26 mouse cellular contexts compared by ENCODE assay signal in the genomic region with DNA sequence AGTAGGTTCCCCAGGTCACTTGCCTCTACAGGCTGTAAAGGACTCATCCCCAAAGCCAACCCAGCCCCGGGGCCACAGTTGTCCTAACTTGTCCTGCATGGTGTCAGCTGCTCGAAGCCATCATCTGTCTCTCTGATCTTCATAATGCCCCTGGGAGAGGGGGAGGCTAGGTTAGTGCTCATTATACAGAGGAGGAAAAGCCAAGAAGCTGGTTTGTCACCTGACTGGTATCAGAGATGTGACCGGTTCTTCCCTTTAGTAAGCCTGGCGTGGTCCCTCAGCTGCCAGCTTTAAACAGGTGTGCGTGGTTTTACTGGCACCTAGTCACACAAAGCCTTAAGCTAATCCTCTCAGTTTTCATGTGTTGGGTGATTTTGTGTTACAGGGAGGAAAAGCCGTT. TPM values are rescaled to one million over a fixed set of nuclear protein-coding genes. Genes with fewer than 3 reads are reported as not detected.
DNase-seq lines count a peak whose midpoint lies in the region; ATAC-seq lines count a peak whose summit lies in the region.
"Had no signal": no experiment of that assay in that cellular context is flagged by ENCODE, and none has a peak within 500 bp of the region (broad histone marks: within the 10 kb centered on the region; RNA-seq: fewer than 3 reads in every experiment).

No protein-coding gene starts in this region.

- H3K36me3 ChIP-seq in embryonic facial prominence, embryonic 14.5 days (ENCODE audit: control insufficient read depth, insufficient read depth, low read length): peaks cover 32% of the 10 kb centered on the region
- H3K36me3 ChIP-seq in embryonic facial prominence, embryonic 10.5 days (replicated peaks): peaks cover 88% of the 10 kb centered on the region
- H3K36me3 ChIP-seq in midbrain, embryonic 11.5 days (ENCODE audit: control insufficient read depth, insufficient read depth, low read length): peaks cover 5% of the 10 kb centered on the region; the same call in 1 of the 2 replicates
- peaks cover 47% of the 10 kb centered on the region for H3K36me3 ChIP-seq in midbrain, embryonic 14.5 days (ENCODE audit: control insufficient read depth, insufficient read depth, low read length)
- H3K36me3 ChIP-seq: G1E; intestine, embryonic 15.5 days had no signal

- no peak overlapping the region for H3K27ac ChIP-seq in embryonic facial prominence, embryonic 14.5 days (replicated peaks; ENCODE audit: low read depth, low read length)
- H3K27ac ChIP-seq in embryonic facial prominence, embryonic 10.5 days (replicated peaks): no peak overlapping the region
- H3K27ac ChIP-seq in midbrain, embryonic 11.5 days (ENCODE audit: low read depth, low read length): no peak overlapping the region
- H3K27ac ChIP-seq in midbrain, embryonic 14.5 days (replicated peaks; ENCODE audit: low read depth, low read length): no peak overlapping the region
- H3K27ac ChIP-seq: embryonic facial prominence, embryonic 13.5 days; heart, adult 2 months; heart, embryonic 10.5 days; hindbrain, embryonic 10.5 days; hindbrain, embryonic 13.5 days; intestine, embryonic 15.5 days had no signal

- no peak overlapping the region for H3K4me3 ChIP-seq in embryonic facial prominence, embryonic 14.5 days (ENCODE audit: low read depth, low read length)
- no peak overlapping the region for H3K4me3 ChIP-seq in embryonic facial prominence, embryonic 10.5 days
- H3K4me3 ChIP-seq in midbrain, embryonic 11.5 days (ENCODE audit: low read depth, low read length): no peak overlapping the region
- H3K4me3 ChIP-seq in midbrain, embryonic 14.5 days (replicated peaks; ENCODE audit: low read depth, low read length): no peak overlapping the region
- H3K4me3 ChIP-seq: embryonic facial prominence, embryonic 13.5 days; heart, adult 2 months; heart, embryonic 10.5 days; hindbrain, embryonic 10.5 days; hindbrain, embryonic 13.5 days; intestine, embryonic 15.5 days had no signal

- H3K9ac ChIP-seq in embryonic facial prominence, embryonic 14.5 days (ENCODE audit: low read depth, low read length): no peak overlapping the region
- no peak overlapping the region for H3K9ac ChIP-seq in midbrain, embryonic 11.5 days (ENCODE audit: low read length)
- H3K9ac ChIP-seq in midbrain, embryonic 14.5 days (replicated peaks; ENCODE audit: low read length): no peak overlapping the region
- H3K9ac ChIP-seq: embryonic facial prominence, embryonic 13.5 days; forebrain, postnatal 0 days; hindbrain, embryonic 13.5 days; intestine, embryonic 15.5 days had no signal

- no peak overlapping the region for H3K4me2 ChIP-seq in embryonic facial prominence, embryonic 14.5 days (ENCODE audit: low read depth, low read length)
- H3K4me2 ChIP-seq in midbrain, embryonic 11.5 days: no peak overlapping the region
- H3K4me2 ChIP-seq in midbrain, embryonic 14.5 days (ENCODE audit: low read length): no peak overlapping the region
- H3K4me2 ChIP-seq: embryonic facial prominence, embryonic 13.5 days; hindbrain, embryonic 13.5 days; intestine, embryonic 15.5 days had no signal

- intact Hi-C loops in heart, postnatal 10 days (cut with DNase I): no loop called here

- no peaks in the 10 kb centered on the region for H3K4me1 ChIP-seq in embryonic facial prominence, embryonic 14.5 days (ENCODE audit: control insufficient read depth, insufficient read depth, low read length)
- peaks cover 7% of the 10 kb centered on the region; the same call in 1 of the 2 replicates for H3K4me1 ChIP-seq in embryonic facial prominence, embryonic 10.5 days
- H3K4me1 ChIP-seq in midbrain, embryonic 11.5 days (ENCODE audit: control insufficient read depth, insufficient read depth, low read length): no peaks in the 10 kb centered on the region
- no peaks in the 10 kb centered on the region for H3K4me1 ChIP-seq in midbrain, embryonic 14.5 days (ENCODE audit: control insufficient read depth, insufficient read depth, low read length)
- H3K4me1 ChIP-seq: embryonic facial prominence, embryonic 13.5 days had no signal

- H3K27me3 ChIP-seq in embryonic facial prominence, embryonic 14.5 days (replicated peaks; ENCODE audit: control insufficient read depth, insufficient read depth, low read length): no peaks in the 10 kb centered on the region
- no peaks in the 10 kb centered on the region for H3K27me3 ChIP-seq in embryonic facial prominence, embryonic 10.5 days (replicated peaks; ENCODE audit: low read depth, poor library complexity, severe bottlenecking)
- H3K27me3 ChIP-seq in midbrain, embryonic 11.5 days (ENCODE audit: control insufficient read depth, insufficient read depth, low read length): no peaks in the 10 kb centered on the region
- H3K27me3 ChIP-seq in midbrain, embryonic 14.5 days (ENCODE audit: control insufficient read depth, insufficient read depth, low read length): no peaks in the 10 kb centered on the region
- H3K27me3 ChIP-seq: CH12.LX; embryonic facial prominence, embryonic 13.5 days; hindbrain, embryonic 13.5 days; intestine, embryonic 15.5 days had no signal

- DNase-seq in embryonic facial prominence, embryonic 14.5 days (ENCODE audit: low spot score): peak; percentile 60
- DNase-seq in embryonic facial prominence, embryonic 10.5 days (ENCODE audit: low spot score): no peak
- peak; percentile 2 for DNase-seq in midbrain, embryonic 11.5 days (ENCODE audit: low spot score, missing footprints)
- DNase-seq in midbrain, embryonic 14.5 days: no peak
- peak; percentile 65 for DNase-seq in skeletal muscle tissue, adult 2 months (ENCODE audit: low read depth, low spot score)
- DNase-seq in heart, postnatal 10 days: no peak
- DNase-seq: adrenal gland, adult 2 months; adrenal gland, postnatal 14 days; cerebellum, adult 11 months; cerebellum, adult 2 months; cerebellum, adult 9-11 months; cerebellum, postnatal 25 days; forebrain, postnatal 0 days; gastrocnemius, postnatal 10 days; gastrocnemius, postnatal 36 days; heart, adult 2 months; heart, postnatal 36 days had no signal

- H3K9me3 ChIP-seq in embryonic facial prominence, embryonic 14.5 days (ENCODE audit: control insufficient read depth, low read length): no peaks in the 10 kb centered on the region
- H3K9me3 ChIP-seq in embryonic facial prominence, embryonic 10.5 days: no peaks in the 10 kb centered on the region
- no peaks in the 10 kb centered on the region for H3K9me3 ChIP-seq in midbrain, embryonic 11.5 days (ENCODE audit: control insufficient read depth, low read length)
- H3K9me3 ChIP-seq in midbrain, embryonic 14.5 days (ENCODE audit: control insufficient read depth, low read length): no peaks in the 10 kb centered on the region
- H3K9me3 ChIP-seq: embryonic facial prominence, embryonic 13.5 days; G1E; heart, embryonic 10.5 days; hindbrain, embryonic 10.5 days; hindbrain, embryonic 13.5 days; intestine, embryonic 15.5 days had no signal

- ATAC-seq in embryonic facial prominence, embryonic 14.5 days (ENCODE audit: low read depth): peak; percentile 54
- no peak for ATAC-seq in midbrain, embryonic 11.5 days (ENCODE audit: low FRiP score)
- ATAC-seq in midbrain, embryonic 14.5 days (ENCODE audit: low FRiP score, low TSS enrichment): no peak
- ATAC-seq: forebrain, embryonic 14.5 days; forebrain, postnatal 0 days; hindbrain, embryonic 16.5 days; intestine, embryonic 15.5 days had no signal

- WGBS in embryonic facial prominence, embryonic 14.5 days: 70% methylated on average over 6 of the region's 6 CpGs
- WGBS in embryonic facial prominence, embryonic 10.5 days: 90% methylated on average over 6 of the region's 6 CpGs
- 89% methylated on average over 6 of the region's 6 CpGs for WGBS in midbrain, embryonic 11.5 days
- 80% methylated on average over 6 of the region's 6 CpGs for WGBS in midbrain, embryonic 14.5 days

RNA-seq across cellular contexts. Expression of gene Gpt2, which starts 12.3 kb away (rescaled TPM):
- 33.3 and 34.0 TPM in 2 replicates for polyA plus RNA-seq in embryonic facial prominence, embryonic 14.5 days (2014; fragmentation: Nextera tagmentation; extraction: Ambion mirVana)
- 47.8 and 48.7 TPM in 2 replicates for polyA plus RNA-seq in embryonic facial prominence, embryonic 10.5 days (2016; fragmentation: Nextera tagmentation; extraction: Ambion mirVana)
- polyA plus RNA-seq in midbrain, embryonic 11.5 days (2014; fragmentation: Nextera tagmentation; extraction: Ambion mirVana): 36.5 and 38.1 TPM in 2 replicates
- 32.9 and 38.1 TPM in 2 replicates for polyA plus RNA-seq in midbrain, embryonic 14.5 days (2014; fragmentation: Nextera tagmentation; extraction: Ambion mirVana)
- 10 to 100 TPM; 18.8 to 20.3 TPM for total RNA-seq in heart, postnatal 10 days (2021)
- polyA plus RNA-seq: G1E had no signal

RNA-seq across cellular contexts. Expression of gene Dnaja2, which starts 50.4 kb away (rescaled TPM):
- 149 and 159 TPM in 2 replicates for polyA plus RNA-seq in embryonic facial prominence, embryonic 14.5 days (2014; fragmentation: Nextera tagmentation; extraction: Ambion mirVana)
- polyA plus RNA-seq in embryonic facial prominence, embryonic 10.5 days (2016; fragmentation: Nextera tagmentation; extraction: Ambion mirVana): 198 and 212 TPM in 2 replicates
- 201 and 217 TPM in 2 replicates for polyA plus RNA-seq in midbrain, embryonic 11.5 days (2014; fragmentation: Nextera tagmentation; extraction: Ambion mirVana)
- 161 and 182 TPM in 2 replicates for polyA plus RNA-seq in midbrain, embryonic 14.5 days (2014; fragmentation: Nextera tagmentation; extraction: Ambion mirVana)
- total RNA-seq in heart, postnatal 10 days (2021): 100 to 1,000 TPM; 202 to 232 TPM

Comparison
In these comparisons a context has a peak if more than half of its experiments do, and no peak if none do; other contexts are left out.
1. DNase-seq: peak in embryonic facial prominence, embryonic 14.5 days (single experiment), midbrain, embryonic 11.5 days (single experiment) and skeletal muscle tissue, adult 2 months (single experiment); none in embryonic facial prominence, embryonic 10.5 days (single experiment), midbrain, embryonic 14.5 days (single experiment) and heart, postnatal 10 days (0 of 2).